Mouse (Mus musculus) left cerebral cortex, adult 18-20 months (tissue): ENCODE measurements around the gene Rnf25. TPM values are rescaled to one million over a fixed set of nuclear protein-coding genes. Genes with fewer than 3 reads are reported as not detected.

Experiments used
- microRNA-seq, 2 experiments: library from miRNA; unstranded; fragments of <30 nt; microRNA quantifications; one replicate each; pipeline ENCODE4 v1.2.0; 2021
- total RNA-seq, 2 experiments: library from RNA; stranded (reverse); gene quantifications; 2 replicates each; pipeline ENCODE4 v1.2.3; 2021

Gene Rnf25
- total RNA-seq, 2 experiments from 2014 or later, result 59.9 to 64.2 TPM

Small RNAs within 50 kb of the gene (microRNA-seq; reads per million reads assigned to microRNA genes)
- gene Gm25035, result 0 reads per million in 2 experiments

Other genes with a start within 250 kb of the Rnf25 start
- 1 to 10 TPM in 1 of 2 experiments, under 1 TPM in 1; 0.82 to 1.5 TPM for gene Catip, start 239.3 kb downstream of the Rnf25 start, total RNA-seq
- gene Slc11a1, start 226.2 kb downstream of the Rnf25 start, total RNA-seq, result 1 to 10 TPM; 3.8 to 5.5 TPM
- 10 to 100 TPM; 26.1 to 26.4 TPM for gene Ctdsp1, start 209.9 kb downstream of the Rnf25 start, total RNA-seq
- gene Vil1, start 192.0 kb downstream of the Rnf25 start, total RNA-seq, result 1 to 10 TPM in 1 of 2 experiments, under 1 TPM in 1; 0.79 to 1.6 TPM
- 10 to 100 TPM; 25.7 to 26.5 TPM for gene Cnot9, start 95.3 kb downstream of the Rnf25 start, total RNA-seq
- gene Plcd4, start 58.5 kb downstream of the Rnf25 start, total RNA-seq, result 10 to 100 TPM; 11.5 to 12.7 TPM
- 10 to 100 TPM; 24.3 to 25.3 TPM for gene Usp37, start 57.1 kb downstream of the Rnf25 start, total RNA-seq
- gene Zfp142, start 13.2 kb downstream of the Rnf25 start, total RNA-seq, result 10 to 100 TPM; 31.5 to 32.9 TPM
- gene Bcs1l, start 13.1 kb downstream of the Rnf25 start, total RNA-seq, result 10 to 100 TPM; 23.2 to 25.2 TPM
- 1 to 10 TPM; 5.7 to 5.9 TPM for gene Stk36, start within 50 bp of the Rnf25 start, total RNA-seq
- 10 to 100 TPM; 18.3 to 22.7 TPM for gene Ttll4, start 60.3 kb upstream of the Rnf25 start, total RNA-seq
- 1 to 10 TPM; 4.2 to 4.8 TPM for gene Cyp27a1, start 112.2 kb upstream of the Rnf25 start, total RNA-seq
- gene Prkag3, start 147.8 kb upstream of the Rnf25 start, total RNA-seq, result under 1 TPM; 0.12 to 0.51 TPM
- gene Wnt6, start 170.5 kb upstream of the Rnf25 start, total RNA-seq, result 1 to 10 TPM; 3.3 to 4.5 TPM
- 10 to 100 TPM; 15.8 to 15.9 TPM for gene Wnt10a, start 190.1 kb upstream of the Rnf25 start, total RNA-seq